Comparison of ENCODE assay signal across 15 mouse cellular contexts in the genomic region with DNA sequence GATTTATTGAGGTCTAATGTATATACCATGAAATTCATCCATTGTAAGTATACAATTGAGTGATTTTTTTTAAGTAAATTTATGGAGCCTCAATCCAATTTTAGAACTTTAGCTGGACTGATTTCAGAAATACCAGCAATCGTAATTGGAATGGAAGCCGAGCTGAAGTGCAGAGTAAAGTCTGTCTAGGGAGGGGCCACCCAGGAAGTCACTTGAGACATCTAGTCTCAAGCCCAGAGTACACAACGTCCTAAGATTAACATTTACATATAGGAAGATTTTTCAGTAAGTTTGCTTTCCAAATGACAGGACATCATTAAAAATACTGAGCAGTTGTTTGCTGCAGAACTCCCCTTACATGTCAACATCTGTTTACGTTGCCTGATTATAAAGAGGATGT.
DNase-seq lines count a peak whose midpoint lies in the region; ATAC-seq and TF ChIP-seq lines count a peak whose summit lies in the region.
"Had no signal": no experiment of that assay in that cellular context is flagged by ENCODE, and none has a peak within 500 bp of the region (broad histone marks: within the 10 kb centered on the region; RNA-seq: fewer than 3 reads in every experiment).

No protein-coding gene starts in this region.

- peak; percentile 25 for DNase-seq in heart, postnatal 0 days (ENCODE audit: low spot score)
- no peak for DNase-seq in heart, postnatal 4 days
- DNase-seq in CD4-positive helper T cell, adult 2 months (ENCODE audit: low read depth, low spot score): peak; percentile 7
- no peak for DNase-seq in embryonic facial prominence, embryonic 10.5 days (ENCODE audit: low spot score)
- peak; percentile 36 for DNase-seq in limb, embryonic 14.5 days (ENCODE audit: low spot score)
- DNase-seq in yolk sac, embryonic 10.5 days (ENCODE audit: low spot score): no peak
- DNase-seq in right cerebral cortex, postnatal 36 days (ENCODE audit: low spot score in 2 of 2): no peak
- DNase-seq: cerebellum, adult 8-10 months; layer of hippocampus, adult 9-11 months; left cerebral cortex, postnatal 4 days; right cerebral cortex, postnatal 14 days; thymus, postnatal 36 days had no signal

- no peak for TF ChIP-seq EP300 in heart, postnatal 0 days (IDR thresholded peaks at IDR 0.05; ENCODE audit: low read depth)

- peak overlapping the region; percentile 64; the same call in 1 of the 2 replicates for H3K27ac ChIP-seq in heart, postnatal 0 days (ENCODE audit: low read depth)
- H3K27ac ChIP-seq in embryonic facial prominence, embryonic 10.5 days (replicated peaks): peak overlapping the region; percentile 77
- H3K27ac ChIP-seq in limb, embryonic 14.5 days (replicated peaks; ENCODE audit: low read depth, low read length): peak overlapping the region; percentile 56
- H3K27ac ChIP-seq in hindbrain, embryonic 13.5 days: no peak overlapping the region
- H3K27ac ChIP-seq: forebrain, embryonic 13.5 days had no signal

- no peaks in the 10 kb centered on the region for H3K36me3 ChIP-seq in heart, postnatal 0 days (replicated peaks; ENCODE audit: control insufficient read depth, insufficient read depth, low read length)
- H3K36me3 ChIP-seq in embryonic facial prominence, embryonic 10.5 days (replicated peaks): no peaks in the 10 kb centered on the region
- H3K36me3 ChIP-seq in limb, embryonic 14.5 days (ENCODE audit: control insufficient read depth, insufficient read depth, low read length): no peaks in the 10 kb centered on the region
- H3K36me3 ChIP-seq in hindbrain, embryonic 13.5 days: no peaks in the 10 kb centered on the region

- H3K27me3 ChIP-seq in heart, postnatal 0 days (ENCODE audit: control insufficient read depth, insufficient read depth, low read length): no peaks in the 10 kb centered on the region
- no peaks in the 10 kb centered on the region for H3K27me3 ChIP-seq in embryonic facial prominence, embryonic 10.5 days (replicated peaks; ENCODE audit: low read depth, poor library complexity, severe bottlenecking)
- H3K27me3 ChIP-seq in limb, embryonic 14.5 days (ENCODE audit: control insufficient read depth, insufficient read depth, low read length): no peaks in the 10 kb centered on the region
- H3K27me3 ChIP-seq in hindbrain, embryonic 13.5 days: no peaks in the 10 kb centered on the region
- H3K27me3 ChIP-seq: CH12.LX; forebrain, embryonic 13.5 days had no signal

- no peak overlapping the region for H3K4me3 ChIP-seq in heart, postnatal 0 days (ENCODE audit: low read depth, low read length)
- H3K4me3 ChIP-seq in embryonic facial prominence, embryonic 10.5 days: no peak overlapping the region
- H3K4me3 ChIP-seq in limb, embryonic 14.5 days (replicated peaks; ENCODE audit: low read length): no peak overlapping the region
- no peak overlapping the region for H3K4me3 ChIP-seq in hindbrain, embryonic 13.5 days
- H3K4me3 ChIP-seq: forebrain, embryonic 13.5 days had no signal

- H3K9ac ChIP-seq in heart, postnatal 0 days (replicated peaks; ENCODE audit: low read depth, low read length): no peak overlapping the region
- no peak overlapping the region for H3K9ac ChIP-seq in limb, embryonic 14.5 days (ENCODE audit: low read depth, low read length, severe bottlenecking)
- H3K9ac ChIP-seq in hindbrain, embryonic 13.5 days: no peak overlapping the region
- H3K9ac ChIP-seq: forebrain, embryonic 13.5 days had no signal

- no peak for TF ChIP-seq CTCF in heart, postnatal 0 days (IDR thresholded peaks at IDR 0.05; ENCODE audit: low read depth)

- no peak for ATAC-seq in heart, postnatal 0 days (ENCODE audit: insufficient read depth, low read depth)
- no peak for ATAC-seq in limb, embryonic 14.5 days (ENCODE audit: low FRiP score, low read depth)
- no peak for ATAC-seq in hindbrain, embryonic 13.5 days (ENCODE audit: low FRiP score)
- ATAC-seq: forebrain, embryonic 13.5 days had no signal

- TF ChIP-seq POLR2A in limb, embryonic 14.5 days (IDR thresholded peaks at IDR 0.05; ENCODE audit: borderline replicate concordance, extremely low read depth, insufficient read depth, insufficient read length): no peak

- no peak overlapping the region for H3K4me2 ChIP-seq in heart, postnatal 0 days (ENCODE audit: low read depth, low read length)
- H3K4me2 ChIP-seq in limb, embryonic 14.5 days (replicated peaks; ENCODE audit: low read depth, low read length, severe bottlenecking): no peak overlapping the region
- no peak overlapping the region for H3K4me2 ChIP-seq in hindbrain, embryonic 13.5 days
- H3K4me2 ChIP-seq: forebrain, embryonic 13.5 days had no signal

- H3K4me1 ChIP-seq in heart, postnatal 0 days (ENCODE audit: control insufficient read depth, insufficient read depth): peaks cover 30% of the 10 kb centered on the region
- peaks cover 78% of the 10 kb centered on the region for H3K4me1 ChIP-seq in embryonic facial prominence, embryonic 10.5 days
- peaks cover 47% of the 10 kb centered on the region for H3K4me1 ChIP-seq in limb, embryonic 14.5 days (ENCODE audit: control insufficient read depth, insufficient read depth, low read length)
- peaks cover 16% of the 10 kb centered on the region for H3K4me1 ChIP-seq in hindbrain, embryonic 13.5 days (replicated peaks)

- WGBS in heart, postnatal 0 days: 47% methylated on average over 4 of the region's 4 CpGs
- 46% methylated on average over 4 of the region's 4 CpGs for WGBS in embryonic facial prominence, embryonic 10.5 days
- WGBS in limb, embryonic 14.5 days: 41% methylated on average over 4 of the region's 4 CpGs
- WGBS in hindbrain, embryonic 13.5 days: 68% methylated on average over 4 of the region's 4 CpGs

- no peaks in the 10 kb centered on the region for H3K9me3 ChIP-seq in heart, postnatal 0 days (replicated peaks; ENCODE audit: control insufficient read depth, low read length)
- no peaks in the 10 kb centered on the region for H3K9me3 ChIP-seq in embryonic facial prominence, embryonic 10.5 days
- no peaks in the 10 kb centered on the region for H3K9me3 ChIP-seq in limb, embryonic 14.5 days (ENCODE audit: control insufficient read depth, low read length)
- H3K9me3 ChIP-seq in hindbrain, embryonic 13.5 days: no peaks in the 10 kb centered on the region
- H3K9me3 ChIP-seq: forebrain, embryonic 13.5 days had no signal

Comparison
In these comparisons a context has a peak if more than half of its experiments do, and no peak if none do; other contexts are left out.
1. DNase-seq: peak in heart, postnatal 0 days (single experiment), CD4-positive helper T cell, adult 2 months (single experiment) and limb, embryonic 14.5 days (single experiment); none in heart, postnatal 4 days (single experiment), embryonic facial prominence, embryonic 10.5 days (single experiment), yolk sac, embryonic 10.5 days (single experiment) and right cerebral cortex, postnatal 36 days (0 of 2).